Mouse (Mus musculus): ENCODE results near the gene Morc3.

- no peak for TF ChIP-seq POLR2A (IDR thresholded peaks at IDR 0.05; ENCODE audit: borderline replicate concordance, insufficient read depth, low read length)
- TF ChIP-seq CTCF (IDR thresholded peaks at IDR 0.05; ENCODE audit: borderline replicate concordance, insufficient read depth, low read depth, low read length) = no peak
Observed at GRCm38 (mm10) chr16:93874841-93875240, 42.9 kb downstream of the Morc3 start.

Data from cerebellum, adult 2 months (tissue).